Mouse (Mus musculus) A20 (cell line): ENCODE measurements around the gene Vmn1r115.
"Not testable (repeated sequence)": the region's sequence is repeated elsewhere in the genome, so short reads cannot be mapped to it uniquely, and the experiment has no call there.

Experiments used
- DNase-seq: peaks from one replicate; pipeline ENCODE4 v3.0.0-alpha.2; 2011; ENCODE audit warnings: low read depth, low spot score

The Vmn1r115 gene

GRCm38 (mm10) chr7:20844885-20845284, at the start of gene Vmn1r115:
Gene Vmn1r115, minus strand, starts transcription at chr7:20844985.
- DNase-seq = not testable (repeated sequence)

GRCm38 (mm10) chr7:20884021-20884420, 39.2 kb upstream of the Vmn1r115 start, which contains the start of gene Vmn1r117:
Gene Vmn1r117, minus strand, starts transcription at chr7:20884121.
- not testable (repeated sequence) for DNase-seq

DNA sequence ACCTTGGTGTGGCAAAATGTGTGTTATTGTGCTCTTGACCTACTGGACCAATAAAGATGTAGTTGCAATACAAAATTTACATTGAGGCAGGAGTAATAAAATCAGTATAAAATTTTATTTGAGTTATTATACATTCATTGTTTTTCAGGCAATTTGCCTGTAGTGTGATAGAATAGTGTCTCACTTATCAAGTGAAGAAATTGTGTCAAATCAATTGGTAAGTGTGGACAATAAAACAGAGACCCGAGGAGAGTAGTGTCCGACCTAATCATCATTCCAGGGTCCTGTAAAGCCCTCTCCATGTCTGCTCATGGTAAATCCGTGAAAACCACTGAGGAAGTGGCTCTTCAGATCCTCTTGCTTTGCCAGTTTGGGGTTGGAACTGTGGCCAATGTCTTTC, 27.2 kb upstream of the Vmn1r115 start, which contains the start of gene Vmn1r116:
Gene Vmn1r116, plus strand, starts transcription at position 301 of the 400 bp plus-strand sequence.
- DNase-seq = not testable (repeated sequence)

DNA sequence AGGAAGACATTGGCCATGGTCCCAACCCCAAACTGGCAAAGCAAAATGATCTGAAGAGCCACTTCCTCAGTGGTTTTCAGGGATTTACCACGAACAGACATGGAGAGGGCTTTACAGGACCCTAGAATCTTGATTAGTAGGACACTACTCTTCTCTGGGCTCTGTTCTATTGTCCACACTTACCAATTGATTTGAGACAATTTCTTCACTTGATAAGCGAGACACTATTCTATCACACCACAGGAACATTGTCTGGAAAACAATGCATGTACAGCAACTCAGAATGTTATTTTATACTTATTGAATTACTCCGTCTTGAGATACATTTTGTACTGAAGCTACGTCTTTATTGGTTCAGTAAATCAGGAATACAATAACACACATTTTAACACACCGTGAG, 32.7 kb downstream of the Vmn1r115 start, which contains the start of gene Vmn1r114:
Gene Vmn1r114, minus strand, starts transcription at position 101 of the 400 bp plus-strand sequence.
- not testable (repeated sequence) for DNase-seq
